Mouse (Mus musculus): ENCODE measurements around the gene Pld3. TPM values are rescaled to one million over a fixed set of nuclear protein-coding genes. Genes with fewer than 3 reads are reported as not detected.

Pld3 gene
- total and polyA plus RNA-seq, 3 experiments, result 11.1 to 22.8 TPM; not detected in 1

DNA sequence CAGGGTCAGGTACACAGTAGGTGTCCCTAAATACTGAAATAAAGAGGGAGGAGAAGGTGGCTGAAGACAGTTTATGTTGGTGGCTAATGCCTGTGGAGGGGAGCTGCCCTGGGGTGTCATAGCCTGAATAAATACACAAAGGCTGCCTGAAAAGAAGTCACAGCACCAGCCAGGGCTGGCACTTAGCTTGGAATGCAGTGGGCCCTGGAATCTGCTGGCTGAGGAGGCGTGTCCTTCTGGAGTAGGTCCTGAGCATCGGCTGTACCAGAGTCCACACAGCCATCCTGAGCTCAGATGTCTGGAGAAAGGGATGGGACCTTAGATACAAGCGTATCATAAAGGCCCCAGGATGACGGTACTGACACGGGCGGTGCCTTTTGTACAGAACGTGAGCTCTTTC is 61.2 kb downstream of the Pld3 start (continued):
- TF ChIP-seq MAFK (IDR thresholded peaks at IDR 0.05; ENCODE audit: borderline replicate concordance, low read depth, low read length), result no peak

GRCm38 (mm10) chr7:27490543-27491329 is 62.3 kb downstream of the Pld3 start:
- Histone ChIP-seq H3K4me3 (ENCODE audit: control insufficient read depth in 1 of 2, insufficient read depth in 1 of 2, low read depth in 2 of 2, low read length in 2 of 2) (peak overlapping the region; percentile 64 to 66), H3K27ac (ENCODE audit: control insufficient read depth, low read depth, low read length) (peak overlapping the region; percentile 89), H3K36me3 (ENCODE audit: control insufficient read depth in 1 of 2, insufficient read depth in 2 of 2, low read length in 2 of 2) (peaks cover 0 to 20% of the 10 kb centered on the region in 2 experiments; a peak in 2 of 4 replicates), H3K79me2 (ENCODE audit: control insufficient read depth, insufficient read depth, low read length, poor library complexity) (peaks cover 11% of the 10 kb centered on the region), H3K4me1 (ENCODE audit: control insufficient read depth in 1 of 2, insufficient read depth in 2 of 2, low read length in 2 of 2) (peaks cover 10 to 22% of the 10 kb centered on the region in 2 experiments), H3K9me3 (replicated peaks; ENCODE audit: insufficient read depth, low read length) (no peaks in the 10 kb centered on the region), H3K27me3 (ENCODE audit: control insufficient read depth in 1 of 2, insufficient read depth in 2 of 2, low read length in 2 of 2) (no peaks in the 10 kb centered on the region), H3K9ac (ENCODE audit: control insufficient read depth, low read depth, low read length, poor library complexity, severe bottlenecking) (peak overlapping the region; percentile 88)
- peak; percentile 93 for DNase-seq (ENCODE audit: low read depth, low spot score)
- no peak for TF ChIP-seq RCOR1 (IDR thresholded peaks at IDR 0.05; ENCODE audit: low read depth, low read length)
- no peak for TF ChIP-seq ZKSCAN1 (IDR thresholded peaks at IDR 0.05; ENCODE audit: low read depth, low read length)
- peak; percentile 80 for TF ChIP-seq ZNF384 (IDR thresholded peaks at IDR 0.05; ENCODE audit: low read depth, low read length)
- no peak for TF ChIP-seq GATA1 (IDR thresholded peaks at IDR 0.05; ENCODE audit: low read depth, low read length)
- peak; percentile 48 for TF ChIP-seq NELFE (IDR thresholded peaks at IDR 0.05; ENCODE audit: low read depth, low read length)
- TF ChIP-seq POLR2AphosphoS5 (IDR thresholded peaks at IDR 0.05; ENCODE audit: borderline replicate concordance, low read depth, low read length), result no peak
- no peak for TF ChIP-seq JUND (IDR thresholded peaks at IDR 0.05; ENCODE audit: low read depth, low read length)
- TF ChIP-seq TAL1 (IDR thresholded peaks at IDR 0.05; ENCODE audit: low read length), result no peak
- peak; percentile 62 to 77 (median 68) for TF ChIP-seq CTCF (IDR thresholded peaks at IDR 0.05 in 2 of 3, conservative IDR thresholded peaks at IDR 0.05 in 1 of 3; ENCODE audit: control insufficient read depth in 1 of 3, insufficient read depth in 1 of 3, low read depth in 2 of 3, low read length in 3 of 3, poor library complexity in 1 of 3, severe bottlenecking in 1 of 3)
- no peak for TF ChIP-seq MAX (IDR thresholded peaks at IDR 0.05; ENCODE audit: low read length)
- TF ChIP-seq KAT2A (conservative IDR thresholded peaks at IDR 0.05; ENCODE audit: low read depth, low read length), result no peak
- TF ChIP-seq NRF1 (IDR thresholded peaks at IDR 0.05; ENCODE audit: insufficient read depth, low read depth, low read length, poor library complexity, severe bottlenecking), result 0 out of 2 replicates have a peak, but pooled peaks have one; percentile 12
- TF ChIP-seq HCFC1 (IDR thresholded peaks at IDR 0.05; ENCODE audit: low read depth, low read length), result peak; percentile 42; the same call in 1 of the 2 replicates
- peak; percentile 61 for TF ChIP-seq SMC3 (IDR thresholded peaks at IDR 0.05; ENCODE audit: low read depth, low read length)
- TF ChIP-seq MYC (IDR thresholded peaks at IDR 0.05; ENCODE audit: low read depth, low read length), result no peak
- TF ChIP-seq MAFK (IDR thresholded peaks at IDR 0.05; ENCODE audit: borderline replicate concordance, low read depth, low read length), result no peak
- no peak for TF ChIP-seq CHD2 (IDR thresholded peaks at IDR 0.05; ENCODE audit: low read length)
- no peak for TF ChIP-seq GABPA (IDR thresholded peaks at IDR 0.05; ENCODE audit: low read depth, low read length)
- TF ChIP-seq CHD1 (IDR thresholded peaks at IDR 0.05; ENCODE audit: low read depth, low read length), result peak; percentile 62; the same call in 1 of the 2 replicates
- peak; percentile 26 for TF ChIP-seq RAD21 (IDR thresholded peaks at IDR 0.05; ENCODE audit: low read depth, low read length)
- peak; percentile 31; the same call in 1 of the 2 replicates for TF ChIP-seq MXI1 (IDR thresholded peaks at IDR 0.05; ENCODE audit: low read depth, low read length)
- peak; percentile 85; the same call in 1 of the 2 replicates for TF ChIP-seq MAZ (IDR thresholded peaks at IDR 0.05; ENCODE audit: low read depth, low read length)
- TF ChIP-seq ZMIZ1 (IDR thresholded peaks at IDR 0.05; ENCODE audit: low read depth, low read length), result peak; percentile 81
- no peak; the same call in 1 of the 2 replicates for TF ChIP-seq POLR2AphosphoS2 (IDR thresholded peaks at IDR 0.05; ENCODE audit: low read length)
- TF ChIP-seq POLR2A (IDR thresholded peaks at IDR 0.05; ENCODE audit: control insufficient read depth in 1 of 2, insufficient read depth in 1 of 2, low read depth in 1 of 2, low read length in 2 of 2, poor library complexity in 1 of 2), result peak; percentile 8 to 68; a peak in 1 of 4 replicates
- peak; percentile 56; the same call in 1 of the 2 replicates for TF ChIP-seq TBP (IDR thresholded peaks at IDR 0.05; ENCODE audit: low read depth, low read length)
- TF ChIP-seq E2F4 (IDR thresholded peaks at IDR 0.05; ENCODE audit: borderline replicate concordance, low read depth, low read length), result no peak
- peak; percentile 68 for TF ChIP-seq SIN3A (IDR thresholded peaks at IDR 0.05; ENCODE audit: low read length)
- no peak for TF ChIP-seq ZC3H11A (IDR thresholded peaks at IDR 0.05; ENCODE audit: low read depth, low read length)
- peak; percentile 28; the same call in 1 of the 2 replicates for TF ChIP-seq ETS1 (IDR thresholded peaks at IDR 0.05; ENCODE audit: low read depth, low read length)
- TF ChIP-seq EP300 (IDR thresholded peaks at IDR 0.05; ENCODE audit: low read depth in 1 of 2, low read length in 2 of 2), result peak in 1 of 2 experiments; percentile 16; a peak in 2 of 4 replicates
- no peak for TF ChIP-seq USF2 (IDR thresholded peaks at IDR 0.05; ENCODE audit: borderline replicate concordance in 1 of 2, insufficient read depth in 1 of 2, low read depth in 1 of 2, low read length in 2 of 2)
- peak; percentile 57 for TF ChIP-seq TCF12 (IDR thresholded peaks at IDR 0.05; ENCODE audit: low read depth, low read length)
